In genomic region chr14:57989162-57989561, GRCm38 (mm10) we compare ENCODE assay signal across 22 mouse cellular contexts. TPM values are rescaled to one million over a fixed set of nuclear protein-coding genes. Genes with fewer than 3 reads are reported as not detected.
DNase-seq lines count a peak whose midpoint lies in the region; ATAC-seq and TF ChIP-seq lines count a peak whose summit lies in the region.
"Had no signal": no experiment of that assay in that cellular context is flagged by ENCODE, and none has a peak within 500 bp of the region (broad histone marks: within the 10 kb centered on the region; RNA-seq: fewer than 3 reads in every experiment).

No protein-coding gene starts in this region.

- DNase-seq in left cerebral cortex, adult 2 months (ENCODE audit: extremely low spot score in 1 of 2, low spot score in 2 of 2) = no peak
- no peak for DNase-seq in forebrain, postnatal 0 days
- DNase-seq: adrenal gland, adult 2 months; adrenal gland, postnatal 10 days; adrenal gland, postnatal 25 days; cerebellum, adult 11 months; cerebellum, adult 18-20 months; cerebellum, adult 8-10 months; cerebellum, adult 9-11 months; cerebellum, postnatal 14 days; cerebellum, postnatal 36 days; embryo, embryonic 11 days had no signal

- H3K4me3 ChIP-seq in intestine, embryonic 15.5 days (replicated peaks) = no peak overlapping the region
- H3K4me3 ChIP-seq in intestine, embryonic 16.5 days (ENCODE audit: low read length) = no peak overlapping the region
- H3K4me3 ChIP-seq in small intestine, adult 2 months (ENCODE audit: low read depth, low read length) = no peak overlapping the region
- H3K4me3 ChIP-seq in left cerebral cortex, adult 2 months = no peak overlapping the region
- no peak overlapping the region for H3K4me3 ChIP-seq in forebrain, postnatal 0 days (ENCODE audit: low read depth, low read length)
- H3K4me3 ChIP-seq: embryonic facial prominence, embryonic 13.5 days; embryonic facial prominence, embryonic 15.5 days; erythroblast, embryonic 14.5 days; forebrain, embryonic 10.5 days; forebrain, embryonic 12.5 days had no signal

- peaks cover 8% of the 10 kb centered on the region; the same call in 1 of the 2 replicates for H3K36me3 ChIP-seq in intestine, embryonic 15.5 days
- peaks cover 2% of the 10 kb centered on the region; the same call in 1 of the 2 replicates for H3K36me3 ChIP-seq in intestine, embryonic 16.5 days (ENCODE audit: control insufficient read depth, insufficient read depth, low read length)
- no peaks in the 10 kb centered on the region; the same call in 1 of the 2 replicates for H3K36me3 ChIP-seq in small intestine, adult 2 months (ENCODE audit: control insufficient read depth, insufficient read depth, low read length)
- H3K36me3 ChIP-seq in forebrain, postnatal 0 days (ENCODE audit: insufficient read depth) = 0 out of 2 replicates have a peak, but pooled peaks cover 6% of the 10 kb centered on the region

- H3K27ac ChIP-seq in intestine, embryonic 15.5 days = no peak overlapping the region
- no peak overlapping the region for H3K27ac ChIP-seq in intestine, embryonic 16.5 days (ENCODE audit: low read length)
- peak overlapping the region; percentile 78 for H3K27ac ChIP-seq in small intestine, adult 2 months (ENCODE audit: insufficient read depth, low read depth, low read length)
- H3K27ac ChIP-seq in left cerebral cortex, adult 2 months = no peak overlapping the region
- no peak overlapping the region for H3K27ac ChIP-seq in forebrain, postnatal 0 days (ENCODE audit: low read depth, low read length)
- H3K27ac ChIP-seq: embryonic facial prominence, embryonic 13.5 days; embryonic facial prominence, embryonic 15.5 days; forebrain, embryonic 10.5 days; forebrain, embryonic 12.5 days had no signal

- no peak for TF ChIP-seq CTCF in small intestine, adult 2 months (IDR thresholded peaks at IDR 0.05; ENCODE audit: extremely low read depth, insufficient read length, insufficient replicate concordance, low read depth, low read length)
- TF ChIP-seq CTCF in left cerebral cortex, adult 2 months (IDR thresholded peaks at IDR 0.05) = no peak
- no peak for TF ChIP-seq CTCF in forebrain, postnatal 0 days (IDR thresholded peaks at IDR 0.05; ENCODE audit: low read depth)

- H3K4me2 ChIP-seq in intestine, embryonic 15.5 days (replicated peaks) = no peak overlapping the region
- no peak overlapping the region for H3K4me2 ChIP-seq in intestine, embryonic 16.5 days (ENCODE audit: low read depth, low read length)
- H3K4me2 ChIP-seq in forebrain, postnatal 0 days (ENCODE audit: low read depth) = no peak overlapping the region
- H3K4me2 ChIP-seq: embryonic facial prominence, embryonic 13.5 days; embryonic facial prominence, embryonic 15.5 days; forebrain, embryonic 12.5 days had no signal

- H3K9me3 ChIP-seq in intestine, embryonic 15.5 days = no peaks in the 10 kb centered on the region
- H3K9me3 ChIP-seq in intestine, embryonic 16.5 days (ENCODE audit: control insufficient read depth, low read length) = no peaks in the 10 kb centered on the region
- 0 out of 2 replicates have a peak, but pooled peaks cover 6% of the 10 kb centered on the region for H3K9me3 ChIP-seq in forebrain, postnatal 0 days (ENCODE audit: low read length)
- H3K9me3 ChIP-seq: embryonic facial prominence, embryonic 15.5 days had no signal

- intact Hi-C loops in left cerebral cortex, adult 2 months (cut with DNase I) = no loop called here

- ATAC-seq in intestine, embryonic 15.5 days = peak; percentile 43; the same call in 1 of the 2 replicates
- ATAC-seq in intestine, embryonic 16.5 days = peak; percentile 70
- no peak for ATAC-seq in forebrain, postnatal 0 days
- ATAC-seq: forebrain, embryonic 14.5 days; forebrain, embryonic 16.5 days had no signal

- no peak for TF ChIP-seq POLR2A in small intestine, adult 2 months (IDR thresholded peaks at IDR 0.05; ENCODE audit: low read depth, low read length)

- no peaks in the 10 kb centered on the region for H3K27me3 ChIP-seq in intestine, embryonic 15.5 days (replicated peaks)
- no peaks in the 10 kb centered on the region for H3K27me3 ChIP-seq in intestine, embryonic 16.5 days (replicated peaks; ENCODE audit: control insufficient read depth, insufficient read depth, low read length)
- no peaks in the 10 kb centered on the region for H3K27me3 ChIP-seq in small intestine, adult 2 months (ENCODE audit: control insufficient read depth, insufficient read depth, low read length)
- H3K27me3 ChIP-seq in forebrain, postnatal 0 days (ENCODE audit: insufficient read depth, low read length) = no peaks in the 10 kb centered on the region
- H3K27me3 ChIP-seq: embryonic facial prominence, embryonic 13.5 days; embryonic facial prominence, embryonic 15.5 days; forebrain, embryonic 12.5 days had no signal

- 70% methylated on average over 2 of the region's 2 CpGs for WGBS in intestine, embryonic 15.5 days
- WGBS in intestine, embryonic 16.5 days = 68% methylated on average over 2 of the region's 2 CpGs
- 48% methylated on average over 2 of the region's 2 CpGs for WGBS in small intestine, adult 2 months
- 98% methylated on average over 2 of the region's 2 CpGs for WGBS in forebrain, postnatal 0 days

- no peaks in the 10 kb centered on the region for H3K4me1 ChIP-seq in intestine, embryonic 15.5 days (replicated peaks)
- no peaks in the 10 kb centered on the region for H3K4me1 ChIP-seq in intestine, embryonic 16.5 days (ENCODE audit: control insufficient read depth, insufficient read depth, low read length)
- H3K4me1 ChIP-seq in small intestine, adult 2 months (ENCODE audit: control insufficient read depth, insufficient read depth, insufficient read length, low read length) = peaks cover 11% of the 10 kb centered on the region; the same call in 1 of the 2 replicates
- no peaks in the 10 kb centered on the region for H3K4me1 ChIP-seq in forebrain, postnatal 0 days (ENCODE audit: insufficient read depth)
- H3K4me1 ChIP-seq: embryonic facial prominence, embryonic 15.5 days; forebrain, embryonic 10.5 days; forebrain, embryonic 12.5 days had no signal

- H3K9ac ChIP-seq in intestine, embryonic 15.5 days = no peak overlapping the region
- H3K9ac ChIP-seq in intestine, embryonic 16.5 days (ENCODE audit: low read depth, low read length) = no peak overlapping the region
- H3K9ac ChIP-seq in forebrain, postnatal 0 days = no peak overlapping the region
- H3K9ac ChIP-seq: embryonic facial prominence, embryonic 13.5 days; embryonic facial prominence, embryonic 15.5 days; forebrain, embryonic 12.5 days had no signal

RNA-seq across cellular contexts. Expression of gene Micu2, which starts 9.9 kb away (rescaled TPM):
- 80.4 and 84.5 TPM in 2 replicates for polyA plus RNA-seq in intestine, embryonic 15.5 days (2015; fragmentation: Nextera tagmentation; extraction: Ambion mirVana)
- 74.6 and 76.8 TPM in 2 replicates for polyA plus RNA-seq in intestine, embryonic 16.5 days (2015; fragmentation: Nextera tagmentation; extraction: Ambion mirVana)
- polyA plus RNA-seq in small intestine, adult 2 months (2012; rRNA removed) = 10.7 and 26.8 TPM in 2 replicates
- 10 to 100 TPM; 25.6 to 26.0 TPM for total RNA-seq in left cerebral cortex, adult 2 months (2021)
- total RNA-seq in forebrain, postnatal 0 days (2014; rRNA removed) = 65.1 and 67.9 TPM in 2 replicates
- polyA plus RNA-seq in forebrain, postnatal 0 days (2015; fragmentation: Nextera tagmentation; extraction: Ambion mirVana) = 66.8 and 72.1 TPM in 2 replicates
